Mouse (Mus musculus): ENCODE results near the gene Pls3.

Gene Pls3

GRCm38 (mm10) chrX:75874332-75875291 is at the start of gene Pls3:
TSS of gene Pls3 (minus strand) at chrX:75875182.
- in situ Hi-C loops (cut with MboI, MseI) = no loop called here

DNA sequence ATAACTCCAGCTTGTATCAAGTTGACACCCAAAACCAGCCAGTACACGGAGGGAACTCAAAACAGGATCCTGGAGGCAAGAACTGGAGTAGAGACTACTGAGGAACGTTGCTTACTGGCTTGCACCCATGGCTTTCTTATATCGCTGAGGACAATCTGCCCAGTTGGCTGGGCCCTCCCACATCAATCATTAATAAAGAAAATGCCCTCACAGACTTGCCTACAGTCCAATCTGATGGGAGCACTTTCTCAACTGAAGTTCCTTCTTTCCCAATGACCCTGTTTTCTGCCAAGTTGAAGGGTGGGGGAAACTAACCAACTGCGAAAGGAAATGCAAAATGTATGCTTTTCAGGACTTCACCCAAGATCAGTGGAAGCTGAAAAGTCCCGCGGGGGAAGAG is 20.7 kb upstream of the Pls3 start:
- in situ Hi-C loops (cut with MboI, MseI) = no loop called here

- in situ Hi-C loops (cut with MboI, MseI) = no loop called here
Observed at GRCm38 (mm10) chrX:75875566-75875965, 584 bp upstream of the Pls3 start.

- in situ Hi-C loops (cut with MboI, MseI) = no loop called here
Observed at GRCm38 (mm10) chrX:75873813-75874212, 1.2 kb downstream of the Pls3 start.

DNA sequence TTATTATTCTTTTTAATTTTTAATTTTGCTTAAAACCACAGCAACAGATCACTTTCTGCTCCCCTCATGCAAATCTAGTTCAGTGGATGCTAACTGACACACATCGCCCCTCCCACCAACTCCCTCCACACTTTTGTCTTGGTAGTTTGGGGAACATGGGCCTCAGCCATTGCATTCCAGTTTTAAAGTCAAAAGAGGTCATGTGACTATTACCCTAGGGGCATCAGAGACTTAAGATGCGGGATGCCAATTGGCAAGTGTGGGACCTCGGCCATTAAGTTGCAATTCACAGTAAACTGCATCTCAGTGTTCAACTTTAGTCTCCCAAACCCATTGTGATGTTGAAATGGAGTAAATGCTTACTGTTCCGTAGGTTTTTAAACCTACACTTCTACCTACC is 1.7 kb downstream of the Pls3 start:
- in situ Hi-C loops (cut with MboI, MseI) = no loop called here

DNA sequence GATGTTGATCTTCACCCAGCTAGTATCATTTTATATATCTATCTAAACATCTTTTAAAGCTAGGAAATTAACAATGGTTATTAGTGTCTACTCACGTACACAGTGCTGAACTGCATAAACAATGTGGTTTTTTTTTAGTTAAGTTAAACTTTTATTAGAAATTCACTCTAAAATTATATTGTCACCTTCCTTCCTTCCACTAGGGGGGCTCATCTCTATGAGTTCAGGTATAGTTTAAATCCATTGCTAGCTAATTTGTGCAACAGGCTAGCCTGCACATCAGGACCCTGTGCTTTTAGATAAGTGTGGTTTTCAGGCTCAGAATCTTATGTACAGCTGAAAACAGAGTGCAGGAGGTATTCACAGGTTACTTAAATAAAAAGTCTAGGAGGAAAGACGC is 3.1 kb downstream of the Pls3 start:
- in situ Hi-C loops (cut with MboI, MseI) = no loop called here

DNA sequence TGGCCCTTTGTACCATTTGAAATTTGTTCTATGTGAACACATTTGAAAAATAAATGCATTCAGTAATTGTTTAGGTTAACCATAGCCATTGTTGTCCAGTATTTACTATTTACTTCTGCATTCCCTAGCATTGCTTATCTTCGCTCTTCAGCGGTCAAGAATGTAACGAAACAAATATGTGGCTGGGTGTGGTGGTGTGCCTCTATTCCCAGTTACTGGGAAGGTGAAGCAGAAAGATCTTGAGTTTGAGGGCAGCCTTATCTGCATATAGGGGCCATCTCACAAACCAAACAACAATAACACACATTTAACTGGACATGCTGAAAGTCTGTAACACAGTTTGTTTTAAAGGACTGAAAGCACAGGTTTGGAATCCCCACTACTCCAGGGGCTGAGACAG is 13.3 kb downstream of the Pls3 start:
- in situ Hi-C loops (cut with MboI, MseI) = no loop called here

DNA sequence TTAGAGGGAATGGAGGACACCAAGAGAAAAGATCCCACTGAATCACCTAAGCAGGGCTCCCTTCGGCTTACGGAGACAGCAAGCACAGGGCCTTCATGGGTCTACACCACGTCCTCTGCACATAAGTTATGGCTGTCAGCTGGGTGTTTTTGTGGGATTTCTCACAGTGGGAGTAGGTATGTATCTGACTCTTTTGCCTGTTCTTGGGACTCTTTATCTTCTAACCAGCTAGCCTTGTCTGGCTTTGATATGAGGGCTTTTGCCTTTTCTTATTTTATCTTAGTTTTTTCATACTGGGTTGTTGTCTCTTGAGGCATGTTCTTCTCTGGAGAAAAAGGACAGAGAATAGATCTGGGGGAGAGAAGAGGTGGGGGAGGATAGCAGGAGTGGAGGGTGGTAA is 20.7 kb downstream of the Pls3 start:
- in situ Hi-C loops (cut with MboI, MseI) = no loop called here

DNA sequence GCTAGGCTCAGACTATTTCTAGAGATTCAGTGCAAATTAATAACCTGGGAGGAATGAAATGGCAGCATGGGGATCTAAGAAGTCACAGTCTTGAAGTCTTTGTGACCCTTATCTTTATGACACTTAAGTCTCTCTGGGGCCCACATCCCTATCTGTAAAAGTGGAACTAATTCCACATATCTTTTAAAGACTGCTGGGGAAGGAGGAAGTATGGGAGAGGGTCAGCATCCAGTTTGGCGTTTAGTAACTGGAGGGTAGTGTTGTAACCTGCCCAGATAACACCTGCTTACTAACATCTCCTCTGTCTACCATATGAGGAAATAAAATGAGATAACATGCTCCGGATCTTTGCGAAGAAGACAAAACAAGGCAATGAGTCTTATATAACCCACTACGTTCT is 30.7 kb downstream of the Pls3 start:
- in situ Hi-C loops (cut with MboI, MseI) = no loop called here

DNA sequence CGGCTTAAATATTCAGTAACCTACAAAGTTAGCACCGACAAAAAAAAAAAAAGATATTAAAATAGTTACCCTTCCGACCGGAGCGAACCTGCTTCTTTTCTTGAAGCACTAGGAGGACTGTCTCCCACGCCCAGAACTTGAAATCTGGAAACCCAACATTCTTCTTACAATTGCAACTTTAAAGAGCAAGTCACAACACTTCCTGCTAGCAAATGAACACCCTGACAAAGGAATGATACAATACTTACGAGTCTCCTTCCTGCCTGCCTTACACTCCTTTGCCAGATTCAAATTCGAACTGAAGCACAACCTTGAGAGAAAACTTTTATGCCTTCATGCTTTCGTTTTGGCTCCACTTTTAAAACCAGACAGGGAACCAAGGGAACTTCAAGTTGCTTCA is 32.1 kb downstream of the Pls3 start:
- in situ Hi-C loops (cut with MboI, MseI) = no loop called here

DNA sequence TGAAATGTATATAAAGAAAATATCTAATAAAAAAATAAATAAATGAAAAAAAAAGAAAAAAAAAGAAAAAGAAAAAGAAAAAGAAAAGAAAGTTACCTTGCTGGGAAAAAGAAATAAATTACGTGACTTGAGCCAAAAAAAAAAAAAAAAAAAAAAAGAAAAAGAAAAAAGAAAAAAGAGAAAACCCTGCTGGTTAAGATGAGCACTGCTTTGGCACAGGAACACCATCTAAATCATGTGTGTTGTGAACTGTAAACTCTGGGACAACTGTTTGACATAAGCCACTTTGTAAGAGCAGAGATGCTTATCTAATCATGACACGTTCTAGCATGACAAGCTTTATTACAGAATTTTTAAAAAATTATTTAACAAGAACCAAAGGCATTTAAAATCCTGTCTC is 32.9 kb downstream of the Pls3 start:
- in situ Hi-C loops (cut with MboI, MseI) = no loop called here

- in situ Hi-C loops (cut with MboI, MseI) = no loop called here
Observed at GRCm38 (mm10) chrX:75840263-75840662, 34.7 kb downstream of the Pls3 start.

GRCm38 (mm10) chrX:75834836-75835235 is 40.1 kb downstream of the Pls3 start:
- in situ Hi-C loops (cut with MboI, MseI) = no loop called here

DNA sequence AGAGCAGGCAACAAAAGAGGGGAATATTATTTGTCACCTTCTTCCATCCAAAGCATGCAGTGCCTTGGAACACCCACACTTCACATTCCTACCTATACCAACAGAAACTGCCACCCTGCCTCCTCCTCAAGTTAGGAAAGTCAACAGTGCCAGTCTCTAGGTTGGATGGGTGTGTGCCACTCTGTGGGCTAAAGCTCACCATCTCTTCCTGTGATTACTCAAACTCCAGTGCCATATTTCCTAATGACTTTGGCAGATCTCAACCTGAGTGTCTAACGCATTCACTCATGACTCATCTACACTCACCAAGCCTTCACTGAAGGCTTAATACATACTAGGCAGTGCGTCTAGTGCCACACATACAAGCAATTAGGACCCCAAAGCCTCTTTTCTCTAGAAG is 40.7 kb downstream of the Pls3 start:
- in situ Hi-C loops (cut with MboI, MseI) = no loop called here

DNA sequence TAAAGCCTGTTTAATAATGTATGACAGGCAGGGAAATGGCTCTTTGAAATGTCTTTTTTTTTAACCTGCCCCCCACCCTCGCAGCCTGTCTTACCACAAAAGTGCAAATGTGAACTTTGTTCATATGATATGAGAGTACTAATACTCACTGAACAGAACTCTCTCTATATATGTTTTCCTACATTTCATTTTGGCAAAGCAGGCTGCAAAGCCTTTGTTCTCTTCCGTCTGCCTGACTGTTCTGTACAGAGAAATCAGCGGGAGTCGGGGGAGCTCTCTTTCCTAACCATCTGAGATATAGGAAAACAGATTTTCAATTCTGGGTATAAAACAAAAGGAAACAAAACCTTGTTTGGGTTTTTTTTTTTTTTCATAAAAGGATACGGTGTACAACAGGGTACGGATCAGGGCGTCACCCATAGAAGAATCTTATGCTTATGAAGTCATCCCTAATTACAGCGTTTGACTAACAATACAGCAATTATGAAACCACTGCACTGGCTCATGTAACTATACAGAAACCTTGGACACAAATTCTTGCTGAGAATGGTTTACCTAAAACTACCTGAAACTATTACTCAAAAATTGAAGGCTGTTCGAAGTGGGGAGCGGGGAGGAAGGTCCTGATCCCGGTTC is 41.9 kb downstream of the Pls3 start:
- in situ Hi-C loops (cut with MboI, MseI) = no loop called here

DNA sequence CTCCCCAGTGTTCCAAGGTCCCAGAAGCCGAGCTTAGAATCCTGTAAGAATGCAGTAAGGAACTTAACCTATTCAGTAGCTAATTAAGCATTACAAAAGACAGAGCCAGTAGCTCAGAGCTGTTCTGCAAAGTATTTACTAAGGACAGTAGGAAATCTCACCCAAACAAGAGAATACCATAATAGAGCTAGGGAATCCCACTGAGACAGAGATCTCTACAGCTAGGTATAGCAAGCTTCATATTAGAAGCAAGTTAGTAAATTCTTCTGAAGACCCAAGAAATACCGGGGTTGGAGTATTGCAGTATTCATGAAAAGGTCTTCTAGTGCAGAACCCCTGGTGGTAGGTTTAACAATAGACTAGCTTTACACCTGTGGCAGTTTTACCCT is 45.1 kb downstream of the Pls3 start:
- in situ Hi-C loops (cut with MboI, MseI) = no loop called here

DNA sequence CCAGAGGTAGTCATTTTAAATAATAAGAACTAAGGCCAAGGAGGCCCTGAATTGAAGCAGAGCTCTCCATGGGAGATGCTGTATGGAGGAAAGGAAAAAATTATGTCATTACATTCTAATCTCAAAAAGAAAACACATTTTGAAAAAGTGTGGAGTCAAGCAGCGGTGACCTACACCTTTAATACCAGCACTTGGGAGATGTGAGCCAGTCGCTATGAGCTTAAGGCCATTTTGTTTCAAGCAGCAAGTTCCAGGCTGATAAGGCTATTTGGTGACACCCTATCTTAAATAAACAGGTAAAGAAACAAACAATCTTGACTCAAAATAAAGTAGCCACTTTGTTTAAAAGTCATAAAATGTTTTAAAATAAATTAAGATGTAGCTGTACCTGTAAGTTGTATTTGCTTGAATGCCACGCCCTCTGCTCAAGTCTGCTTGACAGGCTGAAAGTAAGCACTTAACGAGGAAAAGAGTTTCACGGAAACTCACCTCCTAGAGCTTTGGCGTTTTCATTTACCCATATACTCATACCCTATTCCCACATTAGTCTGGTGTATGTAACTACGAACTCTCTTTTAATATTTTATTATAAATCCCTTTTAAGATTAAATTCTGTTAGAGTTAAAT is 45.6 kb downstream of the Pls3 start:
- in situ Hi-C loops (cut with MboI, MseI) = no loop called here

DNA sequence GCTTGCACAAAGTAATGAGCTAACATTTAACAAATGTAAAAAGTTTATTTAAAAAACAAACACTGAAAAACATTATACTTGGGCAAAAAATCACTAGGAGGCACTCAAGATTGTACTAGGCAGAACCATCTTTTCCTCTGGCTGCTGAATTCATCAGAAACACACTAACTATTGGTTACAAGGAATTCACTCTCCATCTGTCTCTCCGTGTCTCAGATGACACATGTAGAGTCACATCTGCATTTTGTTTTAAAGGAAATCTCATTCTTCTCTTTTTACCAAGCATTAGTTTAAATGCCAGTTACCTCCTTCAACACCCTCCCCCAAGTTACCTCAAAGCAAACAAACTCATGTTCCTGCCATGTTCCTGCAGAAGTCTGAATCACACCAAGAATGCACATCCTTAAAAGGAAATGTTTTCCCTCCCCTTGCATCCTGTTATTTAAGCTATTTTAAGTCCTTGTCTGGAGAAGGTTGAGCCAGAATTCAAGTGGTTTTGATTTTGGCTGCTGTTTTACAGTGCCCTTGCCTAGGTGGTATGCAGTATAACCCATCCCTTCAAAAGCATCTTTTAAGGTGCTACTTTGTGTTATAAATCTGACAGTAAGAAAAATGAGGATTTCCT is 56.2 kb downstream of the Pls3 start:
- in situ Hi-C loops (cut with MboI, MseI) = no loop called here

DNA sequence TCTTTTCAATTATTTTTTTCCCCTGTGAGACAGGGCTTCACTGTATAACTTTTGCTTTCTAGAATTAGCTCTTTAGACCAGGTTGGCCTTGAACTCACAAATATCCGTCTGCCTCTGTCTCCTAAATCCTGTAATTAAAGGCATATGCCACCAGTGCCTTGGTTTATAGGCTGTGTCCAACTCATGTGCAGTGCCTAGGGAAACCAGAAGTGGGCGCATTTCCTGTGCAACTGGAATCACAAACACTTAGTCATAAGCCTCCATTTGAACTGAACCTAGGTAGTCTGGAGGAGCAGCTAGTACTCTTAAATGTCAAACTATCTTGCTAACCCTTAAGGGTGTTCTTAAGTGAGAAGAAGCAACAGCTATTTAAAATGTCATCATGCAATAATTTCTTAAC is 60.0 kb downstream of the Pls3 start:
- in situ Hi-C loops (cut with MboI, MseI) = no loop called here

DNA sequence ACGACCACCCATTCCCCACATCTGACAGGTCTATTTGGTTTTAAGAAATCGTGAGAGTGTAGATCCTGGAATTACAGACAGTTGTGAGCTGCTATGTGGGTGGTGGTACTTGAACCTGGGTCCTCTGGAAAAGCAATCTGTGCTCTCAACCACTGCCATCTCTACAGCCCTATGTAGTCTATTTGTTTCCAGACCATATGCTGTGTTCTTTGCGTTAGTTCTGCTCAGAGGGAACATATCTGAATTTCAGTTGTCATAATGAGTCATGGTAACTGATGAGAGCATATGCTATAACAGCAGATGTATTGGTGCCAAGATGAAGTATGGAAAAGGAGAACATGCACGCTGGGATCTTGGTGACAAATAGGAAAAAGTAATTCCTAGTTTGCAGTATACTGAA is 60.9 kb downstream of the Pls3 start:
- in situ Hi-C loops (cut with MboI, MseI) = no loop called here

DNA sequence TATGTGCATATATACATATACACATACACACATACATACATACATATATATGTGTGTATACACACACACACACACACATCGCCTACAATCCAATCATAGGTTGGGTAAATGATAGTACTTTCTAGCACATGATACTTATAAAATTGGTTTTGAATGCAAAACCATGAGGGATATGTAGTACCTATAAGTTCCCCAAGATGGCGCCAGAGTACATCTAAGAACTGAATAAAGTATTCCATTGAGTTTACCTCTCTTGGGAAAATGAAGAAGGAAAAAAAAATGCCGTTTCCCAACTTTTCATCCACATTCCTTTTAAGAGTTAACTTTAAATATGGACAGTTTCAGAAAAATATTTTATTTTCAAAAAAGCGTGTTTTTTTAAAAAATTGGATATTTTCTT is 78.4 kb downstream of the Pls3 start:
- in situ Hi-C loops (cut with MboI, MseI) = no loop called here

- in situ Hi-C loops (cut with MboI, MseI) = no loop called here
Observed at GRCm38 (mm10) chrX:75779796-75780195, 95.2 kb downstream of the Pls3 start.
